In genomic region chr17:88072047-88072446, GRCm38 (mm10) we compare ENCODE assay signal across 21 mouse cellular contexts. TPM values are rescaled to one million over a fixed set of nuclear protein-coding genes. Genes with fewer than 3 reads are reported as not detected.
DNase-seq lines count a peak whose midpoint lies in the region; ATAC-seq and TF ChIP-seq lines count a peak whose summit lies in the region.
"Had no signal": no experiment of that assay in that cellular context is flagged by ENCODE, and none has a peak within 500 bp of the region (broad histone marks: within the 10 kb centered on the region; RNA-seq: fewer than 3 reads in every experiment).

No protein-coding gene starts in this region.

- DNase-seq in lung, postnatal 10 days: no peak
- no peak for DNase-seq in liver, embryonic 14.5 days (ENCODE audit: low read depth in 3 of 3, low spot score in 3 of 3)
- no peak for DNase-seq in gastrocnemius, postnatal 4 days (ENCODE audit: low spot score in 2 of 2)
- DNase-seq in layer of hippocampus, postnatal 25 days (ENCODE audit: extremely low spot score in 1 of 2, low spot score in 1 of 2): no peak
- DNase-seq: adrenal gland, postnatal 10 days; cerebellum, adult 11-12 months; cerebellum, adult 9-10 months; cerebellum, postnatal 25 days; forebrain, postnatal 0 days; gastrocnemius, postnatal 14 days; heart, adult 18-20 months; heart, postnatal 14 days had no signal

- H3K27ac ChIP-seq in lung, embryonic 15.5 days: peak overlapping the region; percentile 10; the same call in 1 of the 2 replicates
- H3K27ac ChIP-seq in liver, embryonic 14.5 days: no peak overlapping the region
- H3K27ac ChIP-seq in midbrain, embryonic 13.5 days: no peak overlapping the region
- H3K27ac ChIP-seq: forebrain, embryonic 12.5 days; heart, embryonic 15.5 days; hindbrain, embryonic 13.5 days; hindbrain, postnatal 0 days had no signal

- H3K9ac ChIP-seq in lung, embryonic 15.5 days: no peak overlapping the region
- H3K9ac ChIP-seq in liver, embryonic 14.5 days (replicated peaks): no peak overlapping the region
- no peak overlapping the region for H3K9ac ChIP-seq in midbrain, embryonic 13.5 days (replicated peaks)
- H3K9ac ChIP-seq: embryonic facial prominence, embryonic 13.5 days; forebrain, embryonic 12.5 days; forebrain, postnatal 0 days; heart, embryonic 15.5 days; hindbrain, embryonic 13.5 days had no signal

- TF ChIP-seq EP300 in liver, embryonic 14.5 days (IDR thresholded peaks at IDR 0.05; ENCODE audit: low read depth): peak; percentile 25; the same call in 1 of the 2 replicates

- no peaks in the 10 kb centered on the region for H3K9me3 ChIP-seq in lung, embryonic 15.5 days
- no peaks in the 10 kb centered on the region for H3K9me3 ChIP-seq in liver, embryonic 14.5 days (ENCODE audit: control insufficient read depth, low read length)
- no peaks in the 10 kb centered on the region for H3K9me3 ChIP-seq in midbrain, embryonic 13.5 days
- H3K9me3 ChIP-seq: embryonic facial prominence, embryonic 13.5 days; forebrain, embryonic 12.5 days; heart, embryonic 15.5 days; hindbrain, embryonic 13.5 days had no signal

- TF ChIP-seq CTCF in liver, embryonic 14.5 days (IDR thresholded peaks at IDR 0.05; ENCODE audit: low read depth): no peak

- no peak for ATAC-seq in lung, embryonic 15.5 days (ENCODE audit: borderline replicate concordance, extremely low read depth, low FRiP score, low TSS enrichment)
- peak; percentile 64 for ATAC-seq in common myeloid progenitor, adult 5-6 weeks (replicated peaks; ENCODE audit: low read depth, poor library complexity, severe bottlenecking)
- ATAC-seq in liver, embryonic 14.5 days (ENCODE audit: insufficient read depth): peak; percentile 22; the same call in 1 of the 2 replicates
- ATAC-seq in midbrain, embryonic 13.5 days: no peak
- ATAC-seq: forebrain, postnatal 0 days; hindbrain, postnatal 0 days had no signal

- no peak overlapping the region for H3K4me3 ChIP-seq in lung, embryonic 15.5 days
- H3K4me3 ChIP-seq in liver, embryonic 14.5 days (ENCODE audit: insufficient read depth in 1 of 2, low read depth in 2 of 2, low read length in 2 of 2): no peak overlapping the region
- H3K4me3 ChIP-seq in midbrain, embryonic 13.5 days (replicated peaks): no peak overlapping the region
- H3K4me3 ChIP-seq: embryonic facial prominence, embryonic 13.5 days; forebrain, embryonic 12.5 days; heart, embryonic 15.5 days; hindbrain, embryonic 13.5 days had no signal

- no peaks in the 10 kb centered on the region for H3K27me3 ChIP-seq in lung, embryonic 15.5 days
- no peaks in the 10 kb centered on the region for H3K27me3 ChIP-seq in liver, embryonic 14.5 days (ENCODE audit: control insufficient read depth, insufficient read depth, low read length)
- no peaks in the 10 kb centered on the region for H3K27me3 ChIP-seq in midbrain, embryonic 13.5 days
- H3K27me3 ChIP-seq: embryonic facial prominence, embryonic 13.5 days; forebrain, embryonic 12.5 days; heart, embryonic 15.5 days; hindbrain, embryonic 13.5 days had no signal

- 0 out of 2 replicates have a peak, but pooled peaks cover 5% of the 10 kb centered on the region for H3K4me1 ChIP-seq in lung, embryonic 15.5 days
- peaks cover 0 to 2% of the 10 kb centered on the region in 2 experiments; a peak in 2 of 4 replicates for H3K4me1 ChIP-seq in liver, embryonic 14.5 days (replicated peaks; ENCODE audit: control insufficient read depth in 2 of 2, insufficient read depth in 2 of 2, low read length in 1 of 2)
- H3K4me1 ChIP-seq in midbrain, embryonic 13.5 days (replicated peaks): peaks cover 8% of the 10 kb centered on the region; the same call in 1 of the 2 replicates
- H3K4me1 ChIP-seq: heart, embryonic 15.5 days had no signal

- H3K4me2 ChIP-seq in lung, embryonic 15.5 days: no peak overlapping the region
- no peak overlapping the region for H3K4me2 ChIP-seq in liver, embryonic 14.5 days (ENCODE audit: low read depth)
- no peak overlapping the region for H3K4me2 ChIP-seq in midbrain, embryonic 13.5 days (replicated peaks)
- H3K4me2 ChIP-seq: embryonic facial prominence, embryonic 13.5 days; forebrain, embryonic 12.5 days; heart, embryonic 11.5 days; heart, embryonic 15.5 days; hindbrain, embryonic 13.5 days had no signal

- 64% methylated on average over 7 of the region's 7 CpGs for WGBS in lung, embryonic 15.5 days
- WGBS in liver, embryonic 14.5 days (ENCODE audit: insufficient replicate concordance): 31% methylated on average over 7 of the region's 7 CpGs
- 90% methylated on average over 7 of the region's 7 CpGs for WGBS in midbrain, embryonic 13.5 days

- no peaks in the 10 kb centered on the region for H3K36me3 ChIP-seq in lung, embryonic 15.5 days
- H3K36me3 ChIP-seq in liver, embryonic 14.5 days (replicated peaks; ENCODE audit: control insufficient read depth, insufficient read depth, low read depth): no peaks in the 10 kb centered on the region
- no peaks in the 10 kb centered on the region for H3K36me3 ChIP-seq in midbrain, embryonic 13.5 days
- H3K36me3 ChIP-seq: embryonic facial prominence, embryonic 13.5 days; forebrain, embryonic 12.5 days; heart, embryonic 15.5 days; hindbrain, embryonic 13.5 days had no signal

RNA-seq across cellular contexts. Expression of gene Fbxo11, which starts 7.0 kb away (rescaled TPM):
- 15.6 and 16.6 TPM in 2 replicates for polyA plus RNA-seq in lung, embryonic 15.5 days (2015; fragmentation: Nextera tagmentation; extraction: Ambion mirVana)
- 34.2 and 39.1 TPM in 2 replicates for total RNA-seq in common myeloid progenitor, adult 5-6 weeks (2017)
- 4.4 and 7.1 TPM in 2 replicates for polyA plus RNA-seq in liver, embryonic 14.5 days (2012; rRNA removed)
- 4.5 and 4.8 TPM in 2 replicates for polyA plus RNA-seq in liver, embryonic 14.5 days (2014; fragmentation: Nextera tagmentation; extraction: Ambion mirVana)
- 10 to 100 TPM; 53.3 to 59.6 TPM for total RNA-seq in gastrocnemius, postnatal 4 days (2021)
- 100 to 1,000 TPM; 117 to 119 TPM for total RNA-seq in layer of hippocampus, postnatal 25 days (2021)
- polyA plus RNA-seq in midbrain, embryonic 13.5 days (2015; fragmentation: Nextera tagmentation; extraction: Ambion mirVana): 30.7 and 31.2 TPM in 2 replicates

Comparison
In these comparisons a context has a peak if more than half of its experiments do, and no peak if none do; other contexts are left out.
1. ATAC-seq: peak in common myeloid progenitor, adult 5-6 weeks (single experiment) and liver, embryonic 14.5 days (single experiment); none in lung, embryonic 15.5 days (single experiment) and midbrain, embryonic 13.5 days (single experiment).